Mouse (Mus musculus): Measurements from ENCODE around the gene Traf4. TPM values are rescaled to one million over a fixed set of nuclear protein-coding genes. Genes with fewer than 3 reads are reported as not detected.

Traf4 gene
- polyA plus RNA-seq, 1 experiment from 2014 or later: 52.4 TPM

DNA sequence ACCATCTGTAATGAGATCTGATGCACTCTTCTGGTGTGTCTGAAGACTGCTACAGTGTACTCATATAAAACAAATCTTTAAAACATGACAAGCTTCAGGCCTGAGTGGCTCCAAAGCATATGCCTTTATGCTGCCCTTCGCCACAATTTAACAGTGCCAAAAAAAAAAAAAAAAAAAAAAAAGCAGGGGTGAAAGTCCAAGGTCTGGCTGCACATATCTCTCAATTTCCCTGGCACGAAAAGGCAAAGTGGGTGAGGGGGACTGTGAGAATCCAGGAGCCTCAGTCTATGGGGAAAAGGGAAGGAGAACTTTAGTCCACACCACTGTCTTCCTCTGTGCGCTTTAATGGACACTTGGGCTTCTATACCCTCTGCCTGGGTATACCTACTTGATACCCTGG lies 37.0 kb upstream of the Traf4 start:
- no peak overlapping the region for H3K27ac ChIP-seq (replicated peaks; ENCODE audit: low read depth, low read length)
- no peak overlapping the region for H3K4me2 ChIP-seq (ENCODE audit: low read depth, low read length)
- ATAC-seq (ENCODE audit: low read depth): no peak
- no peaks in the 10 kb centered on the region for H3K9me3 ChIP-seq (ENCODE audit: control insufficient read depth, low read length)
- H3K9ac ChIP-seq (ENCODE audit: low read depth, low read length): no peak overlapping the region
- H3K27me3 ChIP-seq (replicated peaks; ENCODE audit: control insufficient read depth, insufficient read depth, low read length): no peaks in the 10 kb centered on the region
- 91% methylated on average over 3 of the region's 3 CpGs for WGBS
- H3K4me3 ChIP-seq (ENCODE audit: low read depth, low read length): no peak overlapping the region
- no peak for DNase-seq (ENCODE audit: low spot score)
- no peaks in the 10 kb centered on the region for H3K4me1 ChIP-seq (ENCODE audit: control insufficient read depth, insufficient read depth, low read length)
- H3K36me3 ChIP-seq (ENCODE audit: control insufficient read depth, insufficient read depth, low read length): peaks cover 36% of the 10 kb centered on the region

DNA sequence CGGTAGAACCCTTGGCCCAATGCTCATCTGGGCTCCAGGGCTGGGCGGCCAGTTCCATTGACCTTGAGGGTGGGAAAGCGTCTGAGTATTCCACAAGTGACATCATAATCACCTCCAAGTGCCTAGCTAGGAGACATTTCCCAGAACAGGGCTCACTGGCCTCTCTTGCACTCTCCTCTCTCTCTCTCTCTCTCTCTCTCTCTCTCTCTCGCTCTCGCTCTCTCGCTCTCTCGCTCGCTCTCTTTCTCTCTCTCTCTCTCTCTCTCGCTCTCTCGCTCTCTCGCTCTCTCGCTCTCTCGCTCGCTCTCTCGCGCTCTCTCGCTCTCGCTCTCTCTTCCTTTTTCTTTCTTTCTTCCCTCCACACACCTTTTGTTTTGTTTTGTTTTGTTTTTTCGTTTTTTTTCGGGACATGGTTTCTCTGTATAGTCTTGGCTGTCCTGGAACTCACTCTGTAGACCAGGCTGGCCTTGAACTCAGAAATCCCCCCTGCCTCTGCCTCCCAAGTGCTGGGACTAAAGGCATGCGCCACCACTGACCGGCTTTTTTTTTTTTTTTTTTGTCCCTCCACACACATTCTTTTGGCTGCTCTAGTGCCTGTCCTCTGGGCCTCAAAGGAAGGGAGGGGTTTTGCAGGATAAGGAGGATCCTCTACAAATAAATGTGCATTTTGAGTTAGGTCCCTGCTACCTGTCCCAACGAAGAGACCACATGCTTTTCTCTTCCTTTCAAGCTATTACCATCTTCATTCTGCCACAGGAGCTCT lies 29.9 kb upstream of the Traf4 start:
- 59% methylated on average over 23 of the region's 23 CpGs for WGBS
- no peak for DNase-seq (ENCODE audit: low spot score)
- Histone ChIP-seq H3K4me1 (ENCODE audit: control insufficient read depth, insufficient read depth, low read length) (peaks cover 6% of the 10 kb centered on the region; the same call in 1 of the 2 replicates), H3K4me3 (ENCODE audit: low read depth, low read length) (peak overlapping the region; percentile 52), H3K36me3 (ENCODE audit: control insufficient read depth, insufficient read depth, low read length) (peaks cover 29% of the 10 kb centered on the region), H3K9ac (ENCODE audit: low read depth, low read length) (peak overlapping the region; percentile 44), H3K4me2 (ENCODE audit: low read depth, low read length) (peak overlapping the region; percentile 61), H3K27ac (replicated peaks; ENCODE audit: low read depth, low read length) (no peak overlapping the region), H3K9me3 (ENCODE audit: control insufficient read depth, low read length) (no peaks in the 10 kb centered on the region), H3K27me3 (replicated peaks; ENCODE audit: control insufficient read depth, insufficient read depth, low read length) (no peaks in the 10 kb centered on the region)
- no peak for ATAC-seq (ENCODE audit: low read depth)

DNA sequence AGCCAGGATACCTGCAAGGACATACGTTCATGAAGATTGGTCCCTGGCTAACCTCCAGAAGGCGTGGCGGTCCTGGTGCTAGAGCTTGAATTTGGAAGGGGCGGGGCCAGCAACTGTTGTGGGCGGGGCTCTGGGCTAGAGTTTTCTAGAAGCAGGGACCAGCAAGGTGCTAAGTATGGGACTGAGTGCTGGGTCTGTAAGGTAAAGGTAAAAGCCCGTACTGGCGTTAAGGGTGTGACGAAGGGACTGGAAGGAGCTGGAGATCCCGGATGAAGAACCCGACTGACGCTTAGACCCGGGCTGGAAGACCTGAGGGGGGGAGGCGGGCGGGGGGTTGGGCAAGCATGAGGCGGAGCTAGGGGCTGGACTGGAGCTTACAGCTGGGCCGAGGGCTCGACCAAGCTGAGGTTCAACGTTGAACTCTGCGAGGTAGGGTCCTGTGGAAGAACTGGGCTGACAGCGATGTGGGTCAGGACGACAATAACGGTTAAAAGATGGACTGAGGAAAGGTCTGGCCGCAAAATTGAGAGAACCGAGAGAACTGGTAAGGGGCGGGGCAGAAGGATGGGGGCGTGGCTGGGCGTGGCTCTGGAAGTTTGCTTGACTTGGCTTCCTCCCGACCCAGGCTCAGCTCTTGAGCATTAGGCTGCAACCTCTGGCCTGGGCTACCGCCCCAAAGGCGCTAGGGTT lies 29.2 kb upstream of the Traf4 start:
- H3K4me2 ChIP-seq (ENCODE audit: low read depth, low read length): peak overlapping the region; percentile 61
- no peaks in the 10 kb centered on the region for H3K9me3 ChIP-seq (ENCODE audit: control insufficient read depth, low read length)
- H3K27me3 ChIP-seq (replicated peaks; ENCODE audit: control insufficient read depth, insufficient read depth, low read length): no peaks in the 10 kb centered on the region
- peak; percentile 71 for ATAC-seq (ENCODE audit: low read depth)
- H3K4me3 ChIP-seq (ENCODE audit: low read depth, low read length): peak overlapping the region; percentile 52
- H3K9ac ChIP-seq (ENCODE audit: low read depth, low read length): peak overlapping the region; percentile 44
- H3K4me1 ChIP-seq (ENCODE audit: control insufficient read depth, insufficient read depth, low read length): peaks cover 13% of the 10 kb centered on the region
- 2% methylated on average over 29 of the region's 30 CpGs for WGBS
- H3K36me3 ChIP-seq (ENCODE audit: control insufficient read depth, insufficient read depth, low read length): peaks cover 33% of the 10 kb centered on the region
- H3K27ac ChIP-seq (replicated peaks; ENCODE audit: low read depth, low read length): no peak overlapping the region
- peak; percentile 78 for DNase-seq (ENCODE audit: low spot score)

DNA sequence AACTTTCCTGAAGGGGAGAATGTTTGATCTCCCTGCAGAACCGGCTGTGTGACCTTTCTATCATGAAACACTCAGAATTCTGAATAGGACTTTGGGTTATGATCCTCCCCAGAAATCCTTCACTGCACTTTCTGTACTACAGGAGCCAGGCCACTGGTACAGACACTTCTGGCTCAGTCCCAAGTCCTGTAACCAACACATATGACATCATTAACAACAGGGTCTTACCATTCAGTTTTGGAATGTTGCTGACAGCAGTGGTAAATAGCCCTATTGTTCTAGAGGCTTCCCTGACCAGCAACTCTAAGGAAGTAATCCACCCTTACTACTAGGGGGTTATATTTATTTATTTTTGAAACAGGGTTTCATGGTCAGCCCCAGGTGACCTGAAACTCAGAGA lies 27.7 kb upstream of the Traf4 start, which contains the start of gene Proca1:
Gene Proca1, plus strand, starts transcription at position 280 of the 400 bp plus-strand sequence.
- Histone ChIP-seq H3K27ac (replicated peaks; ENCODE audit: low read depth, low read length) (no peak within 1 kb of the TSS), H3K9me3 (ENCODE audit: control insufficient read depth, low read length) (no peaks in the 10 kb centered on the region), H3K4me2 (ENCODE audit: low read depth, low read length) (peak within 1 kb of the TSS; percentile 61), H3K4me1 (ENCODE audit: control insufficient read depth, insufficient read depth, low read length) (peaks cover 14% of the 10 kb centered on the region), H3K9ac (ENCODE audit: low read depth, low read length) (0 out of 2 replicates have a peak within 1 kb of the TSS, but pooled peaks have one; percentile 44), H3K27me3 (replicated peaks; ENCODE audit: control insufficient read depth, insufficient read depth, low read length) (no peaks in the 10 kb centered on the region), H3K36me3 (ENCODE audit: control insufficient read depth, insufficient read depth, low read length) (peaks cover 33% of the 10 kb centered on the region), H3K4me3 (ENCODE audit: low read depth, low read length) (peak within 1 kb of the TSS; percentile 52)
- DNase-seq (ENCODE audit: low spot score): no peak
- WGBS: 64% methylated on average over 1 of the region's 1 CpGs
- no peak for ATAC-seq (ENCODE audit: low read depth)

DNA sequence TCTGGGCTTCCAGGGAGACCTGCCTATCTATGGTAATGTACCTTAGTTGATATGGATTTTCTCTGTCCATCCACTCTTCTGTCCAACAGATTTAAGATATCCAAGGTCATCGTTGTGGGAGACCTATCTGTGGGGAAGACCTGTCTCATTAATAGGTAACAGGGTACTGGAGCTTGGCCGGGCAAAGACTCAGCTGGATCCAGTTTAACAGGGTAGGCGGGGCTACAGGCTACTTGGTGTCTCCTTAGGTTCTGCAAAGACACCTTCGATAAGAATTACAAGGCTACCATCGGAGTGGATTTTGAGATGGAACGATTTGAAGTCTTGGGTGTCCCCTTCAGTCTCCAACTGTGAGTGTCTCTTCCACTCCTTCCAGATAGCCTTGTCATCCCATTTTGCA lies 24.7 kb upstream of the Traf4 start:
- Histone ChIP-seq H3K4me2 (ENCODE audit: low read depth, low read length) (peak overlapping the region; percentile 70), H3K36me3 (ENCODE audit: control insufficient read depth, insufficient read depth, low read length) (peaks cover 33% of the 10 kb centered on the region), H3K27ac (replicated peaks; ENCODE audit: low read depth, low read length) (peak overlapping the region; percentile 98), H3K27me3 (replicated peaks; ENCODE audit: control insufficient read depth, insufficient read depth, low read length) (no peaks in the 10 kb centered on the region), H3K4me1 (ENCODE audit: control insufficient read depth, insufficient read depth, low read length) (peaks cover 20% of the 10 kb centered on the region), H3K4me3 (ENCODE audit: low read depth, low read length) (peak overlapping the region; percentile 69), H3K9ac (ENCODE audit: low read depth, low read length) (peak overlapping the region; percentile 94), H3K9me3 (ENCODE audit: control insufficient read depth, low read length) (no peaks in the 10 kb centered on the region)
- ATAC-seq (ENCODE audit: low read depth) (no peak), DNase-seq (ENCODE audit: low spot score) (no peak)
- WGBS: 56% methylated on average over 6 of the region's 6 CpGs

DNA sequence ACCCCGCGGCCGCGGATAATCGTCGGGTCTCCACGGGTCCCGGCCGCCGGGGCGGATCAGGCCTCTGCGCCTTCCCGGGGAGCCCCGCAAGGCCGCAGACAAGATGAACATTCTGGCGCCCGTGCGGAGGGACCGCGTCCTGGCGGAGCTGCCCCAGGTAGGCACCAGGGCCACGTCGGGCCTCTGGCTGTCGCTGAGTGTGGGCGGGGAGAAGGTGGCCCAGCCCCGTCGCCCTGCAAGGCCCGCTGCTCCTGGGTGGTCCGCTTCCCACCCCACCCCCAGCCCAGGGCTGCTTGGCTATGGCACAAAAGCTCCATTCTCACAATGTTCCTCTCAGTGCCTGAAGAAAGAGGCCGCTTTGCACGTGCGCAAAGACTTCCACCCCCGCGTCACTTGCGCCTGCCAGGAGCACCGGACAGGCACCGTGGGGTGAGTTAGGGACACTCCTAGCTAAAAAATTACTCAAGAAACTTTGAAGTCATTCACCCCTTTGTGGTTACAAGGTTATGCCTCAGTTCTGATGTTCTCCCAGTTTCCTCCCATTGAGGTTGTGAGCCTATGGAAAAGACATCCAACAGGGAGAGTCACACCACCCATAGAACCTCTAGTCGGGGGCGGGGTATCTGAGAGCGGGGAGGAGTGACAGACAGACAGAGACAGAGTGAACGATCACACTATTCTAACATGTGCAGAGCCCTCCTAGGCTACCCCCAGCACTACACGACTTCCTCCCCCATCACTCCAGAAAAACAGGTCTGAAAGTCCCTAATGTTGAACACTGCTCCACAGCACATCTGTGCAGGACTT lies 24.0 kb upstream of the Traf4 start:
- no peaks in the 10 kb centered on the region for H3K27me3 ChIP-seq (replicated peaks; ENCODE audit: control insufficient read depth, insufficient read depth, low read length)
- no peaks in the 10 kb centered on the region for H3K9me3 ChIP-seq (ENCODE audit: control insufficient read depth, low read length)
- H3K4me1 ChIP-seq (ENCODE audit: control insufficient read depth, insufficient read depth, low read length): peaks cover 19% of the 10 kb centered on the region
- peak; percentile 94 for DNase-seq (ENCODE audit: low spot score)
- peak overlapping the region; percentile 94 for H3K9ac ChIP-seq (ENCODE audit: low read depth, low read length)
- ATAC-seq (ENCODE audit: low read depth): peak; percentile 83
- peaks cover 33% of the 10 kb centered on the region for H3K36me3 ChIP-seq (ENCODE audit: control insufficient read depth, insufficient read depth, low read length)
- peak overlapping the region; percentile 69 for H3K4me3 ChIP-seq (ENCODE audit: low read depth, low read length)
- H3K27ac ChIP-seq (replicated peaks; ENCODE audit: low read depth, low read length): peak overlapping the region; percentile 98
- WGBS: under 1% methylated on average over 35 of the region's 42 CpGs
- peak overlapping the region; percentile 70 for H3K4me2 ChIP-seq (ENCODE audit: low read depth, low read length)

DNA sequence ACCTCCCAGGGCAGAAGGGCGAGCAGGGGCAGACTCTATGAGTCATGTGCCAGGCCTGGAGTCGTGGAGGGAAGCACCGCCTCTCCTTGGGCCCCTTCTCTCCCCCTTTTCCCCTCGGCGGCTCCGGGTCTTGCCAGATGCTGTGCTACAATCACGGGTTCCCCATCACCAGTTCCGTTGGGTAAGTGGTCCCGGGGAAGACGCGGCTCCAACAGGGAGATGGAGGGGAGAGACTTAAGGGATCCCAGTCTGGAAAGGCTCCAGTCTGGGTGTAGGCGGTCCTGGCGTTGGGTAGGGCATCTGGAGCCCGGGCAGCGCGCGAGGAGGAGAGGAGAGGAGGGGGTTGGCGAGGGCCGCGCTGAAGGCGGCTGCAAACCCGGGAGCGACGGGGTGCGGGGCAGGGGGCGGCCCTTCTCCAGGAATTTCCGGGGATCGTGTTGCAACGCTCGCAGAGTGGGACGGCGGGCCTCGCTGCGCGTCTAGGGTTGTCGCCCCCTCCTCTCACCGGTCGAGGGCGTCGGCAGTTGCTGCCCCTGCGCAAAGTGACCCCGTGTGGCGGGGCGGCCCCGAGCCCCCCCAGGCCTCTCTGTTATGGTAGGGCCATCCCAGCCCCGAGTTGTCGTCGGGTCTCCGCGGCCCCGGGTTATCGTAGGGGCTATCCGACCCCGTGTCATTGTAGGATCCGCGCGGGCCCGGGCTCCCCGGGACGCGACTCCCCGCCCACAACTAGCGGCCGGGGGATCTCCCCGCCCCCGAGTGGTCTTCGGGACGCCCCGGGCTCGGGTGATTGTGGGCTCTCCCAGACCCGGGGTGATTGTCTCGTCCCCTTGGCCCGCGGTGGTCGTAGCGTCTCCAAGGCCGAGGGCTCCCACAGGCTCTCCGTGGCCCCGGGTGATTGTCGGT lies 23.2 kb upstream of the Traf4 start, which contains the start of gene Rab34:
Gene Rab34, plus strand, starts transcription at position 100 of the 903 bp plus-strand sequence.
- peaks cover 33% of the 10 kb centered on the region for H3K36me3 ChIP-seq (ENCODE audit: control insufficient read depth, insufficient read depth, low read length)
- ATAC-seq (ENCODE audit: low read depth) (peak; percentile 91), DNase-seq (ENCODE audit: low spot score) (peak; percentile 96)
- no peaks in the 10 kb centered on the region for H3K27me3 ChIP-seq (replicated peaks; ENCODE audit: control insufficient read depth, insufficient read depth, low read length)
- H3K9ac ChIP-seq (ENCODE audit: low read depth, low read length): peak within 1 kb of the TSS; percentile 94
- H3K27ac ChIP-seq (replicated peaks; ENCODE audit: low read depth, low read length): peak within 1 kb of the TSS; percentile 98
- 0% methylated on average over 38 of the region's 80 CpGs for WGBS
- H3K9me3 ChIP-seq (ENCODE audit: control insufficient read depth, low read length): no peaks in the 10 kb centered on the region
- peaks cover 20% of the 10 kb centered on the region for H3K4me1 ChIP-seq (ENCODE audit: control insufficient read depth, insufficient read depth, low read length)
- H3K4me3 ChIP-seq (ENCODE audit: low read depth, low read length): peak within 1 kb of the TSS; percentile 69
- H3K4me2 ChIP-seq (ENCODE audit: low read depth, low read length): peak within 1 kb of the TSS; percentile 70

Data from embryonic facial prominence, embryonic 14.5 days (tissue).